Mouse (Mus musculus): Measurements from ENCODE around the gene Qrich1. TPM values are rescaled to one million over a fixed set of nuclear protein-coding genes. Genes with fewer than 3 reads are reported as not detected.

Gene Qrich1
- polyA plus RNA-seq, 1 experiment from 2014 or later = 106 TPM

DNA sequence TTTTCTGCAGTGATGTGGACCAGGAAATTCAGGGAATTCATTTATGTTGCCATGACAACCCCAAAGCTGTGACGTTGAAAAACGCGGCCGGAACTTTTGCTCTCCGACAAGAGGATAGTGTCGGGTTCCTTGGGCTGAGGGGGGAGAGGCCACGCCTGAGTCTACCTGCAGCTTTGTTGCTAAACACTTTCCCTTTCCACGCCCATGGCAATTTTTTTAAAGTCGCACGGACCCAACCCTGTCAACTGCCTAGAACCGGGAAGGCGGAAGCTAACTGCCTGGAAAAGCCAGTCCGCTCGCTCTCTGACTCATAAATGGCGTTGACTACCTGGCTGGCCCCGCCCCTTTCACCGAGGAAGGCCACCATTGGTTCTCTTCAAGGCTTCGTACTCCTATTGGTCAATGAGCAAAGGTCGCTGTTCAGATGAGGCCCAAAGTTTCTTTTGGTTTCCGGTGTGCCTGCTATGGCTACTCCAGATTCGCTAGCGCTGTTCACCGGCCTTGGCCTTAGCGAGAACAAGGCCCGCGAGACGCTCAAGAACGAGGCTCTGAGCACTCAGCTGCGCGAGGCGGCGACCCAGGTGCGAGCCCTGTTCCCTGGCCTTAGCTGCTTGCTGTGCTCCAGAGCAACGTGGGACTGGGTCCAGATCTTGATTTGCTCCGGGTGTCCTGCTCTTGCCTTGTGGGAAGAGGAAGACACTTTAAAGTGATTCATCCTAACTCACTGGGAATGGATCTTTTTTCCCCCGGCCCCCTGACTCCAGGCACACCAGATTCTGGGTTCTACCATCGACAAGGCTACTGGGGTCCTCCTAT is 8.8 kb upstream of the Qrich1 start, which contains the start of gene Qars:
TSS of gene Qars (plus strand) at position 88 of the 816 bp plus-strand sequence.
- Histone ChIP-seq H3K4me1 (ENCODE audit: control insufficient read depth, insufficient read depth, low read depth, low read length) (peaks cover 17% of the 10 kb centered on the region), H3K27ac (ENCODE audit: low read depth, low read length) (peak within 1 kb of the TSS; percentile 63), H3K36me3 (ENCODE audit: control insufficient read depth, insufficient read depth, low read length) (peaks cover 18% of the 10 kb centered on the region), H3K9ac (ENCODE audit: low read depth, low read length) (peak within 1 kb of the TSS; percentile 63), H3K27me3 (replicated peaks; ENCODE audit: control insufficient read depth, insufficient read depth, low read length) (no peaks in the 10 kb centered on the region), H3K9me3 (ENCODE audit: control insufficient read depth, low read length) (no peaks in the 10 kb centered on the region), H3K4me2 (ENCODE audit: low read length) (peak within 1 kb of the TSS; percentile 85), H3K4me3 (ENCODE audit: low read length) (peak within 1 kb of the TSS; percentile 61)
- under 1% methylated on average over 37 of the region's 37 CpGs for WGBS
- peak; percentile 97 for ATAC-seq

DNA sequence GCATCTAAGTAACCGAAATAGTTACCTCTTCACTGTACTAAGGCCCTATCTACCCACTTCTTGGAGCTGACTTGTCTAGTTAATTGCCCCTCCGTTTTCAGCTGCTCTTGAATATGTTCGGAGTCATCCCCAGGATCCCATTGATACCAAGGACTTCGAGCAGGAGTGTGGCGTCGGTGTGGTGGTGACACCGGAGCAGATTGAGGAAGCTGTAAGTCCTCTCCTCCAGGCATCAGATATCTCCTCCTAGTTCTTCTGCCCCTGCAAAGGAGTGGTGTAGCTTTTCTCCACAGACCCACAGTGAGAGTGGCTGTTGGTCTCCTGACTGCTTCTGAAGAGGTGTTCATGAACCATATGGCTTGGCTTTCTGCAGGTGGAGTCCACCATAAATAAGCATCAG is 7.8 kb upstream of the Qrich1 start:
- H3K4me3 ChIP-seq (ENCODE audit: low read length) = peak overlapping the region; percentile 61
- peaks cover 17% of the 10 kb centered on the region for H3K4me1 ChIP-seq (ENCODE audit: control insufficient read depth, insufficient read depth, low read depth, low read length)
- peaks cover 20% of the 10 kb centered on the region for H3K36me3 ChIP-seq (ENCODE audit: control insufficient read depth, insufficient read depth, low read length)
- WGBS = 85% methylated on average over 7 of the region's 7 CpGs
- no peak for ATAC-seq
- no peak overlapping the region for H3K9ac ChIP-seq (ENCODE audit: low read depth, low read length)
- no peak overlapping the region for H3K27ac ChIP-seq (ENCODE audit: low read depth, low read length)
- H3K9me3 ChIP-seq (ENCODE audit: control insufficient read depth, low read length) = no peaks in the 10 kb centered on the region
- no peaks in the 10 kb centered on the region for H3K27me3 ChIP-seq (replicated peaks; ENCODE audit: control insufficient read depth, insufficient read depth, low read length)
- H3K4me2 ChIP-seq (ENCODE audit: low read length) = peak overlapping the region; percentile 85

DNA sequence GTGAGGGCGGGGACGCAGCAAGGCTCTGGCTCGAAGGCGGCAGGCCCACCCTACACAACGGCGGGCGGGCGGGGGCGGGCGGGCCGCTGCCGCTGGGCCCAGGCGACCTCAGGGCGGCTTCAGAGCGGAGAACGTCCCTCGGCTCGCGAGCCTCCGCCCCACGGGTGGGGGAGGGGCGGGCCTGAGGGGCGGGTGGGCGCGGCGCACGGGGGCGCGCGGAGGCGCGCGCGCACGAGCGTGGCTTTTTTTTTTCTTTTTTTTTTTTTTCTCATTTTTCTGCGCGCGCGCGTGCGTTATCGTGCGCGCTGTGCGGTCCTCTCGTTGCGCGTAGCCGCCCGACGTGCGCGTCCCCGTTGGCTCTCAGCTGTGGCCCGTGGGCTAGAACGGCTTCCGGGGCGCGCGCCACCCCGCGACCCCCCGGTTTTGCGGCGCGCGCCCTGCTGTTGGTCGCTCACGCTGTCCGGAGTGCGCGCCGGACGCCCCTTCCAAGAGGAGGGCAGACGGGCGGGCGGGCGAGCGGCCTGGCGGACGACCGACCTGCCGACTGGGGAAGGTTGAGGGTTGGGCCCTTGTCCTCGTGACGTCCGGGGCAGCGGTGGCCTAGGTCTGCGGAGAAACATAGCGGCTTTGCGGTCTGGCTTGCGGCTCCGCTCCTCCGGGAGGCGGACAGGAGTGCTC is 786 bp downstream of the Qrich1 start:
- Histone ChIP-seq H3K36me3 (ENCODE audit: control insufficient read depth, insufficient read depth, low read length) (peaks cover 17% of the 10 kb centered on the region), H3K9me3 (ENCODE audit: control insufficient read depth, low read length) (no peaks in the 10 kb centered on the region), H3K4me3 (ENCODE audit: low read length) (peak overlapping the region; percentile 91), H3K27ac (ENCODE audit: low read depth, low read length) (peak overlapping the region; percentile 100), H3K4me1 (ENCODE audit: control insufficient read depth, insufficient read depth, low read depth, low read length) (peaks cover 22% of the 10 kb centered on the region), H3K4me2 (ENCODE audit: low read length) (peak overlapping the region; percentile 73), H3K9ac (ENCODE audit: low read depth, low read length) (peak overlapping the region; percentile 96), H3K27me3 (replicated peaks; ENCODE audit: control insufficient read depth, insufficient read depth, low read length) (no peaks in the 10 kb centered on the region)
- ATAC-seq = peak; percentile 83
- under 1% methylated on average over 69 of the region's 95 CpGs for whole genome bisulfite sequencing

DNA sequence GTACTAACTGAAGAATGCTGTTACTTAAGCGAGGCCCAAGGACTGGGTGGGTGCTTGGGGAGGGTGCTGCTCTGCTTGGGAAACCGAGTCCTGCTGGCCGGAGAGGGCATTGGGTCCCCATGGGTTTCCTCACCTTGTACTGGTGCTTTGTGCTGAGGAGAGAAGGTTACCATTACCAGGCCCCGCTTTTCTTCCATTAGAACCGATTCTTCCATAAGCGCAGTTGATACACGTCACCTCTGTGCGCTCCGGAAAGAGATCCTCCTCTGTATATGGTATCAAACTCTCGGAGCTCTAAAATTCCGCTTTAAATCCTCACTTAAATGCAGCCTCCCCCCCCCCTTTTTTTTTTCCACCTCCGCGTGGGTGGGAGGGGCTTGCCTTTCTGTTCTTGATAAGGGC is 1.3 kb downstream of the Qrich1 start:
- Histone ChIP-seq H3K4me3 (ENCODE audit: low read length) (peak overlapping the region; percentile 91), H3K4me1 (ENCODE audit: control insufficient read depth, insufficient read depth, low read depth, low read length) (peaks cover 22% of the 10 kb centered on the region), H3K9ac (ENCODE audit: low read depth, low read length) (peak overlapping the region; percentile 96), H3K27me3 (replicated peaks; ENCODE audit: control insufficient read depth, insufficient read depth, low read length) (no peaks in the 10 kb centered on the region), H3K4me2 (ENCODE audit: low read length) (peak overlapping the region; percentile 73), H3K36me3 (ENCODE audit: control insufficient read depth, insufficient read depth, low read length) (peaks cover 12% of the 10 kb centered on the region; the same call in 1 of the 2 replicates), H3K27ac (ENCODE audit: low read depth, low read length) (peak overlapping the region; percentile 100), H3K9me3 (ENCODE audit: control insufficient read depth, low read length) (no peaks in the 10 kb centered on the region)
- no peak for ATAC-seq
- 0% methylated on average over 11 of the region's 13 CpGs for WGBS

DNA sequence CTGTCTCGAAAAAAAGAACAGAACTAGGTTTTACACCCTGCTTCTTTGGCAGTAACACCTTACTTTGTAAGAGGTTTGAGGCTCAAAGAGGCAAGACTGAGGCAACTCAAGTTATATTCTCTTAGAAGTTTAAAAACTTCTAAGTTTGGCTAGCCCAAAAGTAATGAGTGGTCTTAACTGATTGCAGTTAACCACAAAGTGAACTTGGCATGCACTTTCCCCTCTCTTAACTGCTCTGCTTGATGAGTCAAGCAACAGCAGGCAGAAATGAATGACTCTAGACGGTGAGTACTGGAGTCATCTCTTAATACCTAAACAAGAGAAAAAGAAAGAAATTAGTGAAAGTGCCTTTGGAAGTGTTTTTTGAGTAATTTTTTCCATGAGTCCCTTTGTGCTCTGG is 5.0 kb downstream of the Qrich1 start:
- H3K9ac ChIP-seq (ENCODE audit: low read depth, low read length) = no peak overlapping the region
- H3K4me1 ChIP-seq (ENCODE audit: control insufficient read depth, insufficient read depth, low read depth, low read length) = peaks cover 16% of the 10 kb centered on the region
- no peak overlapping the region for H3K27ac ChIP-seq (ENCODE audit: low read depth, low read length)
- WGBS = 93% methylated on average over 2 of the region's 2 CpGs
- H3K4me3 ChIP-seq (ENCODE audit: low read length) = no peak overlapping the region
- no peaks in the 10 kb centered on the region for H3K9me3 ChIP-seq (ENCODE audit: control insufficient read depth, low read length)
- H3K36me3 ChIP-seq (ENCODE audit: control insufficient read depth, insufficient read depth, low read length) = no peaks in the 10 kb centered on the region
- no peaks in the 10 kb centered on the region for H3K27me3 ChIP-seq (replicated peaks; ENCODE audit: control insufficient read depth, insufficient read depth, low read length)
- H3K4me2 ChIP-seq (ENCODE audit: low read length) = no peak overlapping the region
- no peak for ATAC-seq

DNA sequence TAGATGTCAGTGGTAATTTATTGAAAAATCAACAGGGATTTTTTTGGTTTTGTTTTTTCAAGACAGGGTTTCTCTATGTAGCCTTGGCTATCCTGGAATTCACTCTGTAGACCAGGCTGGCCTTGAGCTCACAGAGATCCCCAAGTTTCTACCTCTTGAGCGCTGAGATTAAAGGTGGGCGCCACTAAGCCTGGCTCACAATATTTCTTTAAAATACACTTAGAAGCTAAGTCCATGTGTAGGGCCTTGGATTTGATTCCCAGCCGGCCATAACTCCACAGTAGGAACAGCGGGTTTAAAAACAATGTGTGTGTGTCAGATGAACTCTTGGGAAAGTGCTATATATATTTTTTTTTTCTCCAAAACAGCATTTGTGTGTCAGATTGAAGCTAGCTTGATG is 6.7 kb downstream of the Qrich1 start:
- H3K4me3 ChIP-seq (ENCODE audit: low read length) = no peak overlapping the region
- WGBS = 98% methylated on average over 4 of the region's 4 CpGs
- no peaks in the 10 kb centered on the region for H3K36me3 ChIP-seq (ENCODE audit: control insufficient read depth, insufficient read depth, low read length)
- no peak overlapping the region for H3K4me2 ChIP-seq (ENCODE audit: low read length)
- no peak for ATAC-seq
- peaks cover 16% of the 10 kb centered on the region for H3K4me1 ChIP-seq (ENCODE audit: control insufficient read depth, insufficient read depth, low read depth, low read length)
- no peaks in the 10 kb centered on the region for H3K9me3 ChIP-seq (ENCODE audit: control insufficient read depth, low read length)
- no peak overlapping the region for H3K9ac ChIP-seq (ENCODE audit: low read depth, low read length)
- no peaks in the 10 kb centered on the region for H3K27me3 ChIP-seq (replicated peaks; ENCODE audit: control insufficient read depth, insufficient read depth, low read length)
- H3K27ac ChIP-seq (ENCODE audit: low read depth, low read length) = no peak overlapping the region

DNA sequence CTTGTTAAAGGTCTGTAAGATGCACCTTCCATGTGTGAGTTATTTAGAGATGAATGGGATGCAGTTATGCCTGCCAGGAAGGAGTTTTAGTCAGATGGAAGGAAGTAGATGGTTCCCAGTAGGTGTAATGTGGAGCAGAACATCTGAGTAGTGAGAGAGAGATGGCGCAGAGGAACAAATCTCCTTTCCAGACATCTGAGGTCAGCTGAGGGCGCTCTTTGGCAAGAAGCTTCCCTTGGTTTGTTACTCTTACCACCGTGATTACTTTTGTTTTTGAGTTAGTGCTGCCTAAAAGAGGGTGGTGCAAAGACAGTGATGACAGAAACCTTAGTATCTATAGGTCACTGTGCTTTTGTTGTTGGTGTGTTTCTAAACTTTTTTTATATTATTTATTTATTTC is 8.8 kb downstream of the Qrich1 start:
- Histone ChIP-seq H3K9me3 (ENCODE audit: control insufficient read depth, low read length) (no peaks in the 10 kb centered on the region), H3K4me1 (ENCODE audit: control insufficient read depth, insufficient read depth, low read depth, low read length) (no peaks in the 10 kb centered on the region; the same call in 1 of the 2 replicates), H3K4me2 (ENCODE audit: low read length) (no peak overlapping the region), H3K9ac (ENCODE audit: low read depth, low read length) (no peak overlapping the region), H3K36me3 (ENCODE audit: control insufficient read depth, insufficient read depth, low read length) (peaks cover 4% of the 10 kb centered on the region; the same call in 1 of the 2 replicates), H3K27me3 (replicated peaks; ENCODE audit: control insufficient read depth, insufficient read depth, low read length) (no peaks in the 10 kb centered on the region), H3K4me3 (ENCODE audit: low read length) (no peak overlapping the region), H3K27ac (ENCODE audit: low read depth, low read length) (no peak overlapping the region)
- 85% methylated on average over 3 of the region's 3 CpGs for WGBS
- no peak for ATAC-seq

DNA sequence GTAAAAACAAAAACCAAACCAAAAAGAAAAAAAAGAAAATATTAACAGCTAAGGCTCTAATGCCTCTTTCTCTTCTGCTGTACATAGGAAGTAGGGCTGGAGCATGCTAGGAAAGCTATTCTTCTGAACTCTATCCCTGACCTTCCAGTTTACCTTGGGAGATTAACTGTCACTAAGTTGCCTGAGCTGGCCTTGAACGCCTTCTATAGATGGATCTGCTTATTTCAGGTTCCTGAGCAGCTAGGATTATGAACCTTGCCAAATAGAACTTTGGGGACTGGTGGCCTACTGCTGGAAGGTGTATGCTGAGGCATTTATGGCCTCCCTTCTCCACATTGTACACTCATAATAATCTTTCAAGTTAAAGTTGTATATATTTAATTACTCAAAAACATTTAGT is 14.3 kb downstream of the Qrich1 start:
- H3K4me2 ChIP-seq (ENCODE audit: low read length) = no peak overlapping the region
- H3K4me1 ChIP-seq (ENCODE audit: control insufficient read depth, insufficient read depth, low read depth, low read length) = no peaks in the 10 kb centered on the region
- no peak for ATAC-seq
- peaks cover 30% of the 10 kb centered on the region for H3K36me3 ChIP-seq (ENCODE audit: control insufficient read depth, insufficient read depth, low read length)
- H3K27me3 ChIP-seq (replicated peaks; ENCODE audit: control insufficient read depth, insufficient read depth, low read length) = no peaks in the 10 kb centered on the region
- no peak overlapping the region for H3K27ac ChIP-seq (ENCODE audit: low read depth, low read length)
- no peak overlapping the region for H3K9ac ChIP-seq (ENCODE audit: low read depth, low read length)
- no peaks in the 10 kb centered on the region for H3K9me3 ChIP-seq (ENCODE audit: control insufficient read depth, low read length)
- 92% methylated on average over 1 of the region's 1 CpGs for WGBS
- H3K4me3 ChIP-seq (ENCODE audit: low read length) = no peak overlapping the region

DNA sequence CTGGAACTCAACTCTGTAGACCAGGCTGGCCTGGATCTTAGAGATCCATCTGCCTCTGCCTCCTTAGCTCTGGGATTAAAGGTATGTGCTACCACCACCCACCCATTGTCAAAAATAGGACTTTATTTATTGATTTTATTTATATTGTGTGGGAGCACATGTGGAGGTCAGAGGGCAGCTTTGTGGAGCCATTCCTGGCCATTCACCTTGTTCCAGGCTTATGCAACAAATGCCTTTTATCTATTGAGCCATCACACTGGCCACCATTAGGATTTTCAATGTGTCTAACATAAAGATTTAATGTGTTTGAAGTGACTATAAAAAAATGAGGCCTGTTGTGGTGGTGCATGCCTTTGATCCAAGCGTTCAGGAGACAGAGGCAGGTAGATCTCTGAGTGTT is 14.9 kb downstream of the Qrich1 start:
- Histone ChIP-seq H3K4me3 (ENCODE audit: low read length) (no peak overlapping the region), H3K9me3 (ENCODE audit: control insufficient read depth, low read length) (no peaks in the 10 kb centered on the region), H3K4me2 (ENCODE audit: low read length) (no peak overlapping the region), H3K27me3 (replicated peaks; ENCODE audit: control insufficient read depth, insufficient read depth, low read length) (no peaks in the 10 kb centered on the region), H3K4me1 (ENCODE audit: control insufficient read depth, insufficient read depth, low read depth, low read length) (no peaks in the 10 kb centered on the region), H3K27ac (ENCODE audit: low read depth, low read length) (no peak overlapping the region), H3K36me3 (ENCODE audit: control insufficient read depth, insufficient read depth, low read length) (peaks cover 32% of the 10 kb centered on the region), H3K9ac (ENCODE audit: low read depth, low read length) (no peak overlapping the region)
- WGBS = 93% methylated on average over 1 of the region's 1 CpGs
- ATAC-seq = no peak

Data from hindbrain, embryonic 16.5 days (tissue).